Mouse (Mus musculus): Measurements from ENCODE around the gene Olfr385. TPM values are rescaled to one million over a fixed set of nuclear protein-coding genes. Genes with fewer than 3 reads are reported as not detected.

Olfr385 gene
- polyA plus RNA-seq (2017; shearing (Covaris generic)): not detected

GRCm38 (mm10) chr11:73592908-73593307, at the start of gene Olfr385:
Gene Olfr385 (minus strand): TSS chr11:73593008.

DNA sequence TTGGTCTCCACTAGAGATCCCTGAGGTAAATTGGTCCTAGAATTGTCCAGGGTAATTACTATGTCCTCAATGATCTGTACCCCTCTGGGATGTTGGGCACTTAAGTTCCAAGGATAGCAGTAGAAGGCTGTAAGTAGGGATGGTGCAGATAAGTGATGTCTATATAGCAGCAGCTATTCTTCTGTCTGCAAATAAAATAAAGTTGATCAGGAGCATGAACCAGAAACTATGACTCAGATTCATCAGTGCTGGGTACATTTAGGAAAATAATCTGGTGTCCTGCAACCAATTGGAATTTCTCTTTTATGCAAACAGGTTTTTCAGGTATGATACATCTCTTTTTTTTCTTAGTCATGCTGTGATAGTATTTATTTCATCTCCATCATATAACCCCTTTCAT, 5.5 kb upstream of the Olfr385 start, which contains the start of gene Olfr384:
TSS of gene Olfr384 (plus strand) at position 301 of the 400 bp plus-strand sequence.

Other genes with a start within 250 kb of the Olfr385 start
- gene Olfr20, start 242.2 kb downstream of the Olfr385 start, polyA plus RNA-seq (2017; shearing (Covaris generic)): not detected
- not detected for gene Olfr376, start 221.8 kb downstream of the Olfr385 start, polyA plus RNA-seq (2017; shearing (Covaris generic))
- gene Olfr1, start 193.4 kb downstream of the Olfr385 start, polyA plus RNA-seq (2017; shearing (Covaris generic)): not detected
- gene Olfr378, start 164.5 kb downstream of the Olfr385 start, polyA plus RNA-seq (2017; shearing (Covaris generic)): not detected
- 0.18 TPM for gene Olfr380, start 135.5 kb downstream of the Olfr385 start, polyA plus RNA-seq (2017; shearing (Covaris generic))
- not detected for gene Olfr381, start 101.4 kb downstream of the Olfr385 start, polyA plus RNA-seq (2017; shearing (Covaris generic))
- gene Olfr382, start 75.8 kb downstream of the Olfr385 start, polyA plus RNA-seq (2017; shearing (Covaris generic)): not detected
- not detected for gene Olfr384, start 5.6 kb upstream of the Olfr385 start, polyA plus RNA-seq (2017; shearing (Covaris generic))
- not detected for gene Zfp735, start 95.8 kb upstream of the Olfr385 start, polyA plus RNA-seq (2017; shearing (Covaris generic))
- not detected for gene Olfr389, start 187.7 kb upstream of the Olfr385 start, polyA plus RNA-seq (2017; shearing (Covaris generic))
- gene Olfr390, start 190.0 kb upstream of the Olfr385 start, polyA plus RNA-seq (2017; shearing (Covaris generic)): not detected
- not detected for gene Olfr391-ps, start 210.0 kb upstream of the Olfr385 start, polyA plus RNA-seq (2017; shearing (Covaris generic))
- not detected for gene Olfr392, start 224.0 kb upstream of the Olfr385 start, polyA plus RNA-seq (2017; shearing (Covaris generic))